Mouse (Mus musculus): ENCODE data around the gene Ppat.
A peak's percentile ranks its signal among the peaks of the same experiment; 100 is the strongest.

Gene Ppat

GRCm38 (mm10) chr5:76954271-76954900 is 3.0 kb upstream of the Ppat start:
- TF ChIP-seq GATA4 (IDR thresholded peaks at IDR 0.05; ENCODE audit: insufficient replicate concordance, low read length) = no peak

- peak; percentile 29; the same call in 1 of the 2 replicates for TF ChIP-seq GATA4 (IDR thresholded peaks at IDR 0.05; ENCODE audit: insufficient replicate concordance, low read length)
These were observed 2.4 kb upstream of the Ppat start for GRCm38 (mm10) chr5:76953794-76954193.

- no peak for TF ChIP-seq GATA4 (IDR thresholded peaks at IDR 0.05; ENCODE audit: insufficient replicate concordance, low read length)
These were observed 998 bp upstream of the Ppat start for GRCm38 (mm10) chr5:76952112-76953040.

GRCm38 (mm10) chr5:76950343-76951105 is 854 bp downstream of the Ppat start:
- no peak for TF ChIP-seq GATA4 (IDR thresholded peaks at IDR 0.05; ENCODE audit: insufficient replicate concordance, low read length)

GRCm38 (mm10) chr5:76947758-76948157 is 3.6 kb downstream of the Ppat start:
- TF ChIP-seq GATA4 (IDR thresholded peaks at IDR 0.05; ENCODE audit: insufficient replicate concordance, low read length) = no peak

- TF ChIP-seq GATA4 (IDR thresholded peaks at IDR 0.05; ENCODE audit: insufficient replicate concordance, low read length) = no peak
These were observed 4.2 kb downstream of the Ppat start for GRCm38 (mm10) chr5:76947142-76947541.

GRCm38 (mm10) chr5:76945678-76946033 is 5.7 kb downstream of the Ppat start:
- TF ChIP-seq GATA4 (IDR thresholded peaks at IDR 0.05; ENCODE audit: insufficient replicate concordance, low read length) = no peak

- TF ChIP-seq GATA4 (IDR thresholded peaks at IDR 0.05; ENCODE audit: insufficient replicate concordance, low read length) = no peak
These were observed 6.3 kb downstream of the Ppat start for GRCm38 (mm10) chr5:76944965-76945677.

- TF ChIP-seq GATA4 (IDR thresholded peaks at IDR 0.05; ENCODE audit: insufficient replicate concordance, low read length) = no peak
These were observed 8.9 kb downstream of the Ppat start for GRCm38 (mm10) chr5:76942505-76942904.

- no peak for TF ChIP-seq GATA4 (IDR thresholded peaks at IDR 0.05; ENCODE audit: insufficient replicate concordance, low read length)
These were observed 9.4 kb downstream of the Ppat start for GRCm38 (mm10) chr5:76941975-76942374.

GRCm38 (mm10) chr5:76939717-76940116 is 11.7 kb downstream of the Ppat start:
- TF ChIP-seq GATA4 (IDR thresholded peaks at IDR 0.05; ENCODE audit: insufficient replicate concordance, low read length) = no peak

GRCm38 (mm10) chr5:76929180-76929877 is 22.0 kb downstream of the Ppat start:
- TF ChIP-seq GATA4 (IDR thresholded peaks at IDR 0.05; ENCODE audit: insufficient replicate concordance, low read length) = peak; percentile 41; the same call in 1 of the 2 replicates

- no peak for TF ChIP-seq GATA4 (IDR thresholded peaks at IDR 0.05; ENCODE audit: insufficient replicate concordance, low read length)
These were observed 23.1 kb downstream of the Ppat start for GRCm38 (mm10) chr5:76928124-76928832.

GRCm38 (mm10) chr5:76924296-76924695 is 27.1 kb downstream of the Ppat start:
- TF ChIP-seq GATA4 (IDR thresholded peaks at IDR 0.05; ENCODE audit: insufficient replicate concordance, low read length) = no peak
